Mouse (Mus musculus): ENCODE measurements at regions not wholly inside any gene's neighbourhood (a gene's known extent, or its start where the extent isn't known, plus 50 kb on each side); places are given as distances from the start of the nearest gene placed in this dataset.

DNA sequence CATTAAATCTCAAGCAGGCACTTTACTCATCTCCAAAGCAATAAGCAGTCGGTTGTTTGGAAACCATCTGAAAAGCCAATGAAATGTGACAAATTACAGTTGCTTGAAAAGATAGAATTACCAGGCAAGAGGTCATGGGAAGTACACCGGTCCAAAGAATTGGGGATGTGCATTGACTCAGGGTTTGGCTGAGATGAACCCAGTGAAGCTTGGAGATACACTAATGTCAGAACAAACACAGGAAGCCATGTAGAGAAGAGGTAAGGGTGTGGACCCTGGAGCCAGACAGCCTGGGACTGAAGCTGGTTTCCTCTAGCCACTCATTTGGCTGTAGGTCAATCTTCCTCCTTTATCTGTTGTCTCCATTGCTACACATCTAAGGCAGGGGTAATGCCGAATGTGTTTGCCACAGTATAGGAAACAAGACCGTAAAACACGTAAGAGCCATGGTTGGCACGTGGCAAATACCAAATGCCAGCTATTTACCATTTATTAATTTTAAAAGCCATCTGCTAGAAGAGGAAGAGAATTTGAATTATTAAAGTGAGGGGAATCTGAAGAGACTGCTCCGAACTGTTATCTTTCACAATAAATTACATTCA is 173.9 kb downstream of the Rassf9 start:
- TF ChIP-seq CTCF (IDR thresholded peaks at IDR 0.05): no peak
- no peak for DNase-seq
- Histone ChIP-seq H3K27ac (peak overlapping the region; percentile 57), H3K4me3 (no peak overlapping the region)
- intact Hi-C loops (cut with DNase I): no loop called here

DNA sequence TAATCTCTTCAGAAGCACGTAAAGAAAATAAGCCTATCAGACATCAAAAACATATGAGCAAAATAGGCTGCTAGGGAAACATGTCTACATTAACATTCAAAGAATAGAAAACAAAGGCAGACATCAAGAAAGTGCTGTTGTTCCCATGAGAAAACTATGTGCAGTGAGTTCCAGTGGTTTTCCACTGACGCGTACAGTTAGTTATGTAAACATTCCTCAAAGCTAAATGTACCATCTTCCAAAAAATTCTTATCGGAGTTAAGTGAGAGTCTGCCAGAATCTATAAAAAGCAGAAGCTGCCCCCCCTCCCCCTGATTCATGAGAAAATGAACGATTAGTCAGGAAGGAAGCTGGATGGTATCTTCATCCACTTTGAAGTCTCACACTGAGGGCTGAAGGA is 155.3 kb downstream of the Rassf9 start:
- DNase-seq: no peak
- no peak for TF ChIP-seq CTCF (IDR thresholded peaks at IDR 0.05)
- no peak overlapping the region for H3K27ac ChIP-seq
- no peak overlapping the region for H3K4me3 ChIP-seq
- intact Hi-C loops (cut with DNase I): no loop called here

DNA sequence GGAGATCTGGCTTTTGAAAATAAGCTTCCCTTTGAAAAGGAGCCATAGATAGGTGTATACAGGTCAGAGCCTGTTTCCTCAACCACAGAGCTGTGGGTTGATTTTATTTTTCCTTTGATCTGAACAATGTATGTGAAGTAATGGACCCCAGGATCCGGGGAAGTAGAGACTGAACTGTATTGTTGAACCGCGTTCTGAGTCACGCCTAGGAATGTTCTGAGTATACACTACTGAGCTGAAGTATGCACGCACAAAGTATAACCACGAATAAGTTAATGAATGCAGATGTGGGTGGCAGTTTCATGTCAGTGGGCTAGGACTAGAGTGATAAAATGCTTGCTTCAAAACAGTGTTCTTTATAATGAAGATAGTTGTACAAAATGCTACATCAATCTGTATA is 147.7 kb downstream of the Rassf9 start:
- intact Hi-C loops (cut with DNase I): no loop called here
- TF ChIP-seq CTCF (IDR thresholded peaks at IDR 0.05): no peak
- Histone ChIP-seq H3K27ac (no peak overlapping the region), H3K4me3 (no peak overlapping the region)
- no peak for DNase-seq

DNA sequence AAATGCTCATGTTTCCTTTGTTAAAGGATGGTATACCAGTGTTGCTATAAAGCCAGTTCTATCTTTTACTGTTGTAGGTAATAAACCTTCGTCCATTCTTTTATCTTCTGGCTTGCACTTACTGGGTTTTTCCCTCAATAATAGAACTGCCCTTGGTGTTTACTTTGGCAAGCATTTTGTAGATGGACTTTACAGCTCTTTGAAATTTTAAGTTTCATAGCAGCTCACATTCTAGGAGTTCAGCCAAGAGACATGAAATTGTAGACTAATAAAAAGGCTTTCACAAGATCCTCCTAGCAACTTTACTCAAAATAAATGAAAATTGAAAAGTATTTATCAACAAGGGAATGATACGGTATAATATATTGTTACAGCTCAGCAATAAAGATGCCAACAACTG is 124.5 kb downstream of the Rassf9 start:
- no peak for DNase-seq
- intact Hi-C loops (cut with DNase I): no loop called here
- Histone ChIP-seq H3K27ac (no peak overlapping the region), H3K4me3 (no peak overlapping the region)
- TF ChIP-seq CTCF (IDR thresholded peaks at IDR 0.05): no peak

DNA sequence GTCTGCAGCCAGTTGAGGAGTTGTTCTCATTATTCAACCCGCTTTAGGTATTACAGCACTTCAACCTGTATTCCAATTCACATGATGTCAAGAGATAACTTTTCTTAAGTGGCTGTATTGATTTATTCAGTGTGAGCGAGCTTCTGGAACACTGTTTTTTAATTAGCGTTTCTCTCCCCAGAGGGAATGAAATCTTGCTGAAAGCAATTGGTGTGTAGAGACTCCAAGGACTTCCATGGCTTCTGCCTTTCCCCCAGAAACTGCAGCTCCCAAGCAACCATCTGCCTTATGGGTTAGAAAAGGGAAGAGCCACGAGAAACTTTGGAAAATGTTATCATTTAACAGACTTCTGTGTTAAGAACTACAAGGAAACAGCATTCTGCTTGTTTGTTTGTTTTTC is 121.4 kb downstream of the Rassf9 start:
- intact Hi-C loops (cut with DNase I): no loop called here
- Histone ChIP-seq H3K4me3 (no peak overlapping the region), H3K27ac (no peak overlapping the region)
- TF ChIP-seq CTCF (IDR thresholded peaks at IDR 0.05): no peak
- no peak for DNase-seq

DNA sequence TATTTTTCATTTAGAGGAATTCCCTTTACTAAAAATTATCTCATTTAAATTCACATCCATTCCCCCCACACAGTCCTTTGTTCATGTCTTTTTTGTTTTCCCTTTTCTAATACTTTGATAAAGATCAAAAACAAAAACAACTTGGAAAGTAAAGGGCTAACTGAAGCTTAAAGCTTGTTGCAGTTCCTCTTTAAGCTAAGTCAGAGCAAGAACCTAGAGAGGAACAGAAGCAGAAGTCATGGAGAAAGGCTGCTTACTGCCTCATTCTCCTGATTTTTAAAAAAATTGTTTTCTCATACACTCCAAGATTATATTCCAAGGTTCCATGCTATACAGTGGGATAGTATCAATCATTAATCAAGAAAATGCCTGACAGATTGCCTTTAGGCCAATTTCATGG is 116.6 kb downstream of the Rassf9 start:
- H3K27ac ChIP-seq: no peak overlapping the region
- no peak for TF ChIP-seq CTCF (IDR thresholded peaks at IDR 0.05)
- intact Hi-C loops (cut with DNase I): no loop called here
- H3K4me3 ChIP-seq: no peak overlapping the region
- no peak for DNase-seq

DNA sequence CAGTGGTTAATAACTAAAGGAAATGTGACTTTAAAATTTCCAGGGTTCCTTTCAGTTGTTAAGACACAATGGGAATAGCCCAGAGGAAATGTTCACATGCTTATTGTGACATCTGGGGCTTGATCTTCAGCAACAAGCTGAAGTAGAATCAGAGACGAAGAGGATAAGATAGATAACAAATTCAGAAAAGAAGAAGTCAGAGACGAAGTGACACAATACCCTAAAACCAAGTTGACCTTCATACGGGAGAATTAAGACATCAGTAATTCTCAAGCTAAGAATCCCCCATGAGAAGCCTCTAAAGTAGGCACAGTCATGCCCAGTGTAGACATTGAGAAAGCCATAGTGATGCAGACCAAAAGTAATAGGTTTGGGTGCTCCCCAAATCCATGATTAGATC is 111.9 kb downstream of the Rassf9 start:
- no peak for DNase-seq
- no peak overlapping the region for H3K4me3 ChIP-seq
- intact Hi-C loops (cut with DNase I): no loop called here
- no peak overlapping the region for H3K27ac ChIP-seq
- no peak for TF ChIP-seq CTCF (IDR thresholded peaks at IDR 0.05)

DNA sequence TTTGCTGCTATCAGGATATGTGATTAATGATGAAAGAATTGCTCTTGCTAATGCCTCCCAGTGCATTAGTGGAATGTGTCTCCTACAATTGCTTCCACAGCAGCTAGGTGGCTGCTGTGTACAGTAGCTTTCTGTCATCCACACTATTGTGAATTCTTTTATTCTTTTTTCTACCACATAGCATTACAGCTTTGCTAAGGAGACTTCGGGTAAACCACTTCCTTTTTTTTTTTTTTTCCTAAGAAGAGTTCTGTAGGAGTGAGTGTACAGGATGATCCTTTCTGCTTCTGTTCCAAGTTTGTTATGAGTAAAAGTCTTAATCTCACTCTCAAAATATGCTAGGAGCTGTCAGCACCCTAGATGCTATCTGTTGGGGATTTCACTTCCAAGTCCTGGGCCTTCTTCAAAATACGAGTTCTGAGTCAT is 110.6 kb downstream of the Rassf9 start:
- intact Hi-C loops (cut with DNase I): no loop called here
- DNase-seq: no peak
- Histone ChIP-seq H3K27ac (no peak overlapping the region), H3K4me3 (no peak overlapping the region)
- TF ChIP-seq CTCF (IDR thresholded peaks at IDR 0.05): peak; percentile 20; the same call in 1 of the 2 replicates

DNA sequence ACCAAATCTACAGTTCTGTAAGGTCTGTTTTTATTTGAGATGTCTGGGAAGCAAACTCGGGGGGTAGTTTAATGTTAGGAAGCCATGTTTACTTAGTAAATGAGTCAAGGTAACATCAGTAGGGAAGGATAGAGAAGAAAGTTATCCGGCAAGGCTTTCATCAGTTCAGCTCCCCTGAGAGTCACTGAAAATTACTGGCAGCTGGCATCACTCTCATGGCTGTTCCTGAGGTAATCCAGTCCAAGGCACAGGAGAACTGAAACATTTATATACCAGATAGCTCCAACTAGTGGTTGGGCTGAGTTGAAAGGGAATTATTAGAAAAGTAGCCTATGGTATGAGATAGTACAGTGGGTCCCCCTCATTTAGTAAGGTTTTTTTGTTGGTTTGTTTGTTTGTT is 106.7 kb downstream of the Rassf9 start:
- H3K27ac ChIP-seq: no peak overlapping the region
- DNase-seq: no peak
- H3K4me3 ChIP-seq: no peak overlapping the region
- TF ChIP-seq CTCF (IDR thresholded peaks at IDR 0.05): no peak
- intact Hi-C loops (cut with DNase I): no loop called here

DNA sequence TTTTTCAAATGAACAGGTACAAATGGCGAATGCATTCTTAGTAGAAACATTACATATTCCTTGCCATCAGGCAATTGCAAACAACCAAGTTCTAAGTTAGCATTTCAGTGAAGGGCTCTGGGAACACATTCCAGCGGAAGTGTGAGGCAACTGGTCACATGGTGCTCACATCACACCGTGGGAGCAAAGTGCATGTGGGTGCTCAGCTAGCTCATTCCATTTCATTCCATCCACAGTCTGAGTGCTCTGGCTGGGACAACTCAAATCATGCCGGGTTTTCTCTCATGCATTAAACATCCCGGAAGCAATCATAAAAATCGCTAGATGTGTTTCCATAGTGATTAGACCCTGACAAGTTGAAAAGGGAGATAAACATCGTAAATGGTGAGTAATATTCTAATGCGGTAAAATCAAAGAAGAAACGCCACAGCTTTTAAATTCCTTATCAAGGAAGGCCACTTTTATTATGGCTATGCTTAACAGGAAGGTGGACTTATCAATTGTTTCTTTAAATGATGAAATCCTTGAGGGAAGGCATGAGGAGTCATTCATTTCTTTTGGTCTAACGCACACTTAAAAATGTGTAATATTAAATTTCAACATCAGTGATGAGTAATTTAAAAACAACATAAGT is 104.1 kb downstream of the Rassf9 start:
- no peak for TF ChIP-seq CTCF (IDR thresholded peaks at IDR 0.05)
- Histone ChIP-seq H3K27ac (no peak overlapping the region), H3K4me3 (no peak overlapping the region)
- no peak for DNase-seq
- intact Hi-C loops (cut with DNase I): no loop called here
